Mouse (Mus musculus): Measurements from ENCODE around the gene Cggbp1. TPM values are rescaled to one million over a fixed set of nuclear protein-coding genes. Genes with fewer than 3 reads are reported as not detected.
"Not testable (repeated sequence)": the region's sequence is repeated elsewhere in the genome, so short reads cannot be mapped to it uniquely, and the experiment has no call there.

Cggbp1 gene
- polyA plus RNA-seq, 1 experiment from 2014 or later, result 58.3 TPM

GRCm38 (mm10) chr16:64865841-64866240 is 14.0 kb downstream of the Cggbp1 start:
- not testable (repeated sequence) for H3K9ac ChIP-seq (ENCODE audit: low read depth, low read length); ATAC-seq (replicated peaks; ENCODE audit: low FRiP score); H3K36me3 ChIP-seq (ENCODE audit: control insufficient read depth, insufficient read depth, low read length); H3K4me2 ChIP-seq; H3K4me1 ChIP-seq (replicated peaks; ENCODE audit: control insufficient read depth, insufficient read depth, low read length); H3K9me3 ChIP-seq (ENCODE audit: control insufficient read depth, low read length); H3K4me3 ChIP-seq (ENCODE audit: low read depth, low read length); H3K27ac ChIP-seq (ENCODE audit: low read depth, low read length); DNase-seq (ENCODE audit: low spot score); H3K27me3 ChIP-seq (replicated peaks; ENCODE audit: control insufficient read depth, insufficient read depth, low read length)
- WGBS, result 78% methylated on average over 8 of the region's 8 CpGs

- H3K27ac ChIP-seq (ENCODE audit: low read depth, low read length), result no peak overlapping the region
- no peak for DNase-seq (ENCODE audit: low spot score)
- H3K4me1 ChIP-seq (replicated peaks; ENCODE audit: control insufficient read depth, insufficient read depth, low read length), result no peaks in the 10 kb centered on the region; the same call in 1 of the 2 replicates
- no peaks in the 10 kb centered on the region for H3K9me3 ChIP-seq (ENCODE audit: control insufficient read depth, low read length)
- 57% methylated on average over 6 of the region's 6 CpGs for WGBS
- H3K9ac ChIP-seq (ENCODE audit: low read depth, low read length), result no peak overlapping the region
- no peaks in the 10 kb centered on the region for H3K27me3 ChIP-seq (replicated peaks; ENCODE audit: control insufficient read depth, insufficient read depth, low read length)
- H3K4me3 ChIP-seq (ENCODE audit: low read depth, low read length), result no peak overlapping the region
- H3K4me2 ChIP-seq, result no peak overlapping the region
- ATAC-seq (replicated peaks; ENCODE audit: low FRiP score), result no peak
- H3K36me3 ChIP-seq (ENCODE audit: control insufficient read depth, insufficient read depth, low read length), result no peaks in the 10 kb centered on the region
Measured at GRCm38 (mm10) chr16:64868613-64869012, 16.8 kb downstream of the Cggbp1 start.

- Histone ChIP-seq H3K4me2 (no peak overlapping the region), H3K27ac (ENCODE audit: low read depth, low read length) (no peak overlapping the region), H3K9ac (ENCODE audit: low read depth, low read length) (no peak overlapping the region), H3K27me3 (replicated peaks; ENCODE audit: control insufficient read depth, insufficient read depth, low read length) (no peaks in the 10 kb centered on the region), H3K4me1 (replicated peaks; ENCODE audit: control insufficient read depth, insufficient read depth, low read length) (no peaks in the 10 kb centered on the region; the same call in 1 of the 2 replicates), H3K9me3 (ENCODE audit: control insufficient read depth, low read length) (no peaks in the 10 kb centered on the region), H3K36me3 (ENCODE audit: control insufficient read depth, insufficient read depth, low read length) (no peaks in the 10 kb centered on the region), H3K4me3 (ENCODE audit: low read depth, low read length) (no peak overlapping the region)
- DNase-seq (ENCODE audit: low spot score) (no peak), ATAC-seq (replicated peaks; ENCODE audit: low FRiP score) (no peak)
- WGBS, result 53% methylated on average over 2 of the region's 2 CpGs
Measured at GRCm38 (mm10) chr16:64869621-64870020, 17.8 kb downstream of the Cggbp1 start.

GRCm38 (mm10) chr16:64872296-64872695 is 20.5 kb downstream of the Cggbp1 start:
- ATAC-seq (replicated peaks; ENCODE audit: low FRiP score), result no peak
- 42% methylated on average over 3 of the region's 3 CpGs for WGBS
- DNase-seq (ENCODE audit: low spot score), result no peak
- no peak overlapping the region for H3K9ac ChIP-seq (ENCODE audit: low read depth, low read length)
- H3K4me2 ChIP-seq, result no peak overlapping the region
- H3K27ac ChIP-seq (ENCODE audit: low read depth, low read length), result no peak overlapping the region; the same call in 1 of the 2 replicates
- H3K36me3 ChIP-seq (ENCODE audit: control insufficient read depth, insufficient read depth, low read length), result no peaks in the 10 kb centered on the region
- no peaks in the 10 kb centered on the region; the same call in 1 of the 2 replicates for H3K4me1 ChIP-seq (replicated peaks; ENCODE audit: control insufficient read depth, insufficient read depth, low read length)
- no peak overlapping the region for H3K4me3 ChIP-seq (ENCODE audit: low read depth, low read length)
- H3K27me3 ChIP-seq (replicated peaks; ENCODE audit: control insufficient read depth, insufficient read depth, low read length), result no peaks in the 10 kb centered on the region
- H3K9me3 ChIP-seq (ENCODE audit: control insufficient read depth, low read length), result no peaks in the 10 kb centered on the region

- H3K9me3 ChIP-seq (ENCODE audit: control insufficient read depth, low read length), result no peaks in the 10 kb centered on the region
- no peaks in the 10 kb centered on the region; the same call in 1 of the 2 replicates for H3K4me1 ChIP-seq (replicated peaks; ENCODE audit: control insufficient read depth, insufficient read depth, low read length)
- 11% methylated on average over 7 of the region's 7 CpGs for WGBS
- no peak overlapping the region; the same call in 1 of the 2 replicates for H3K27ac ChIP-seq (ENCODE audit: low read depth, low read length)
- H3K4me3 ChIP-seq (ENCODE audit: low read depth, low read length), result peak overlapping the region; percentile 77
- peak overlapping the region; percentile 75 for H3K4me2 ChIP-seq
- no peaks in the 10 kb centered on the region for H3K27me3 ChIP-seq (replicated peaks; ENCODE audit: control insufficient read depth, insufficient read depth, low read length)
- ATAC-seq (replicated peaks; ENCODE audit: low FRiP score), result no peak
- no peak for DNase-seq (ENCODE audit: low spot score)
- no peaks in the 10 kb centered on the region for H3K36me3 ChIP-seq (ENCODE audit: control insufficient read depth, insufficient read depth, low read length)
- peak overlapping the region; percentile 48 for H3K9ac ChIP-seq (ENCODE audit: low read depth, low read length)
Measured at GRCm38 (mm10) chr16:64872841-64873240, 21.0 kb downstream of the Cggbp1 start.

GRCm38 (mm10) chr16:64873416-64874305 is 21.9 kb downstream of the Cggbp1 start:
- WGBS, result 2% methylated on average over 29 of the region's 29 CpGs

GRCm38 (mm10) chr16:64875384-64875783 is 23.6 kb downstream of the Cggbp1 start:
- H3K4me2 ChIP-seq, result no peak overlapping the region
- H3K36me3 ChIP-seq (ENCODE audit: control insufficient read depth, insufficient read depth, low read length), result no peaks in the 10 kb centered on the region
- DNase-seq (ENCODE audit: low spot score), result no peak
- no peak for ATAC-seq (replicated peaks; ENCODE audit: low FRiP score)
- no peaks in the 10 kb centered on the region for H3K27me3 ChIP-seq (replicated peaks; ENCODE audit: control insufficient read depth, insufficient read depth, low read length)
- no peak overlapping the region for H3K9ac ChIP-seq (ENCODE audit: low read depth, low read length)
- no peaks in the 10 kb centered on the region; the same call in 1 of the 2 replicates for H3K4me1 ChIP-seq (replicated peaks; ENCODE audit: control insufficient read depth, insufficient read depth, low read length)
- 96% methylated on average over 10 of the region's 10 CpGs for WGBS
- H3K4me3 ChIP-seq (ENCODE audit: low read depth, low read length), result no peak overlapping the region
- H3K9me3 ChIP-seq (ENCODE audit: control insufficient read depth, low read length), result no peaks in the 10 kb centered on the region
- no peak overlapping the region for H3K27ac ChIP-seq (ENCODE audit: low read depth, low read length)

More at GRCm38 (mm10) chr16:64873416-64874305, 21.9 kb downstream of the Cggbp1 start:
- Histone ChIP-seq H3K27ac (ENCODE audit: low read depth, low read length) (peak overlapping the region; percentile 89), H3K4me1 (replicated peaks; ENCODE audit: control insufficient read depth, insufficient read depth, low read length) (no peaks in the 10 kb centered on the region; the same call in 1 of the 2 replicates), H3K4me2 (peak overlapping the region; percentile 75), H3K27me3 (replicated peaks; ENCODE audit: control insufficient read depth, insufficient read depth, low read length) (no peaks in the 10 kb centered on the region), H3K9ac (ENCODE audit: low read depth, low read length) (peak overlapping the region; percentile 89), H3K9me3 (ENCODE audit: control insufficient read depth, low read length) (no peaks in the 10 kb centered on the region), H3K4me3 (ENCODE audit: low read depth, low read length) (peak overlapping the region; percentile 77), H3K36me3 (ENCODE audit: control insufficient read depth, insufficient read depth, low read length) (no peaks in the 10 kb centered on the region)
- DNase-seq (ENCODE audit: low spot score), result peak; percentile 82
- ATAC-seq (replicated peaks; ENCODE audit: low FRiP score), result peak; percentile 94

GRCm38 (mm10) chr16:64875822-64876221 is 24.0 kb downstream of the Cggbp1 start:
- DNase-seq (ENCODE audit: low spot score), result no peak
- Histone ChIP-seq H3K27me3 (replicated peaks; ENCODE audit: control insufficient read depth, insufficient read depth, low read length) (no peaks in the 10 kb centered on the region), H3K36me3 (ENCODE audit: control insufficient read depth, insufficient read depth, low read length) (no peaks in the 10 kb centered on the region), H3K4me1 (replicated peaks; ENCODE audit: control insufficient read depth, insufficient read depth, low read length) (no peaks in the 10 kb centered on the region; the same call in 1 of the 2 replicates), H3K9ac (ENCODE audit: low read depth, low read length) (no peak overlapping the region), H3K9me3 (ENCODE audit: control insufficient read depth, low read length) (no peaks in the 10 kb centered on the region), H3K27ac (ENCODE audit: low read depth, low read length) (no peak overlapping the region), H3K4me2 (no peak overlapping the region), H3K4me3 (ENCODE audit: low read depth, low read length) (no peak overlapping the region)
- WGBS, result 100% methylated on average over 1 of the region's 1 CpGs
- no peak for ATAC-seq (replicated peaks; ENCODE audit: low FRiP score)
